Mouse (Mus musculus) CH12.LX (cell line): ENCODE data around the gene Olfr589.
"Not testable (repeated sequence)": the region's sequence is repeated elsewhere in the genome, so short reads cannot be mapped to it uniquely, and the experiment has no call there.

ENCODE experiments used
- CTCF ChIP-seq, 2 experiments: IDR thresholded peaks in 1 of 2; conservative IDR thresholded peaks in 1 of 2; 2 replicates each; pipeline ENCODE4 v1.5.1; 2011 to 2012; ENCODE audit warnings: low read depth in 2 of 2, low read length in 2 of 2, improper control_type of control experiment in 1 of 2, inconsistent platforms in 1 of 2, mild to moderate bottlenecking in 1 of 2, moderate library complexity in 1 of 2
- EP300 ChIP-seq: IDR thresholded peaks from 2 replicates; pipeline ENCODE4 v1.6.1; 2011; ENCODE audit warnings: low read length, improper control_type of control experiment
- ETS1 ChIP-seq: conservative IDR thresholded peaks from 2 replicates; pipeline ENCODE4 v1.6.1; 2012; ENCODE audit warnings: low read depth, mild to moderate bottlenecking, inconsistent platforms, low read length, improper control_type of control experiment, moderate library complexity
- JUND ChIP-seq: conservative IDR thresholded peaks from 2 replicates; pipeline ENCODE4 v1.6.1; 2011; ENCODE audit warnings: low read depth, low read length, improper control_type of control experiment
- MAFK ChIP-seq: IDR thresholded peaks from 2 replicates; pipeline ENCODE4 v1.6.1; 2011; ENCODE audit warnings: low read length, improper control_type of control experiment; ENCODE audit not compliant: insufficient replicate concordance
- MAZ ChIP-seq: IDR thresholded peaks from 2 replicates; pipeline ENCODE4 v1.6.1; 2012; ENCODE audit warnings: low read depth, mild to moderate bottlenecking, inconsistent platforms, low read length, improper control_type of control experiment, moderate library complexity
- POLR2A ChIP-seq: IDR thresholded peaks from 2 replicates; pipeline ENCODE4 v1.6.1; 2011; ENCODE audit warnings: low read depth, mild to moderate bottlenecking, improper control_type of control experiment, low read length
- RCOR1 ChIP-seq: conservative IDR thresholded peaks from 2 replicates; pipeline ENCODE4 v1.6.1; 2012; ENCODE audit warnings: low read depth, mild to moderate bottlenecking, inconsistent platforms, low read length, improper control_type of control experiment
- TCF12 ChIP-seq: IDR thresholded peaks from 2 replicates; pipeline ENCODE4 v1.6.1; 2014; ENCODE audit warnings: low read depth, mild to moderate bottlenecking, inconsistent platforms, low read length, improper control_type of control experiment
- ZMIZ1 ChIP-seq: IDR thresholded peaks from 2 replicates; pipeline ENCODE4 v1.6.1; 2012; ENCODE audit warnings: low read depth, mild to moderate bottlenecking, inconsistent platforms, low read length, improper control_type of control experiment

- TF ChIP-seq RCOR1; ETS1; CTCF (conservative IDR thresholded peaks at IDR 0.05 in 1 of 2, IDR thresholded peaks at IDR 0.05 in 1 of 2; ENCODE audit: low read depth in 2 of 2, low read length in 2 of 2); EP300; MAFK; MAZ; JUND; POLR2A; TCF12; ZMIZ1: not testable (repeated sequence)
Observed at GRCm38 (mm10) chr7:103184503-103184902, 28.3 kb upstream of the Olfr589 start, which contains the start of gene Olfr592.
